9 mouse cellular contexts compared by ENCODE assay signal in genomic region chr7:19459144-19459870, GRCm38 (mm10). TPM values are rescaled to one million over a fixed set of nuclear protein-coding genes. Genes with fewer than 3 reads are reported as not detected.
DNase-seq lines count a peak whose midpoint lies in the region; ATAC-seq and TF ChIP-seq lines count a peak whose summit lies in the region.
"Had no signal": no experiment of that assay in that cellular context is flagged by ENCODE, and none has a peak within 500 bp of the region (broad histone marks: within the 10 kb centered on the region; RNA-seq: fewer than 3 reads in every experiment).

No protein-coding gene starts in this region.

- intact Hi-C loops in gastrocnemius, adult 2 months (cut with DNase I): loop anchor here (5.0 kb wide), 2 partner anchors 52 to 113 kb away; no protein-coding TSS in a partner anchor

- peak overlapping the region; percentile 90 for H3K27ac ChIP-seq in gastrocnemius, adult 2 months
- peak overlapping the region; percentile 80 for H3K27ac ChIP-seq in forebrain, embryonic 12.5 days
- H3K27ac ChIP-seq in liver, embryonic 12.5 days: peak overlapping the region; percentile 76; the same call in 1 of the 2 replicates

- ATAC-seq in forebrain, embryonic 12.5 days (ENCODE audit: low FRiP score): no peak
- no peak for ATAC-seq in liver, embryonic 12.5 days

- WGBS in forebrain, embryonic 12.5 days: 19% methylated on average over 6 of the region's 6 CpGs
- WGBS in liver, embryonic 12.5 days (ENCODE audit: insufficient replicate concordance): 33% methylated on average over 6 of the region's 6 CpGs

- H3K9ac ChIP-seq in forebrain, embryonic 12.5 days: peak overlapping the region; percentile 93
- H3K9ac ChIP-seq in liver, embryonic 12.5 days: peak overlapping the region; percentile 87

- no peak for DNase-seq in gastrocnemius, adult 2 months
- no peak for DNase-seq in gastrocnemius, postnatal 4 days (ENCODE audit: low spot score in 2 of 2)
- DNase-seq in A20 (ENCODE audit: low read depth, low spot score) (peak; percentile 18), adipocyte (ENCODE audit: low spot score) (no peak)
- DNase-seq in ovary, postnatal 36 days (ENCODE audit: low spot score): no peak
- DNase-seq in spleen, adult 18-20 months: no peak

- H3K36me3 ChIP-seq in forebrain, embryonic 12.5 days (replicated peaks): peaks cover 9% of the 10 kb centered on the region
- H3K36me3 ChIP-seq in liver, embryonic 12.5 days: peaks cover 7% of the 10 kb centered on the region; the same call in 1 of the 2 replicates

- peak overlapping the region; percentile 98 for H3K4me2 ChIP-seq in forebrain, embryonic 12.5 days
- peak overlapping the region; percentile 97 for H3K4me2 ChIP-seq in liver, embryonic 12.5 days

- peaks cover 24% of the 10 kb centered on the region for H3K27me3 ChIP-seq in forebrain, embryonic 12.5 days
- no peaks in the 10 kb centered on the region; the same call in 1 of the 2 replicates for H3K27me3 ChIP-seq in liver, embryonic 12.5 days (replicated peaks)

- peaks cover 31% of the 10 kb centered on the region for H3K4me1 ChIP-seq in forebrain, embryonic 12.5 days
- H3K4me1 ChIP-seq in liver, embryonic 12.5 days: peaks cover 74% of the 10 kb centered on the region

- H3K9me3 ChIP-seq in forebrain, embryonic 12.5 days: no peaks in the 10 kb centered on the region
- no peaks in the 10 kb centered on the region for H3K9me3 ChIP-seq in liver, embryonic 12.5 days (replicated peaks)

- TF ChIP-seq CTCF in gastrocnemius, adult 2 months (IDR thresholded peaks at IDR 0.05): no peak

- H3K4me3 ChIP-seq in gastrocnemius, adult 2 months: peak overlapping the region; percentile 97
- peak overlapping the region; percentile 96 for H3K4me3 ChIP-seq in forebrain, embryonic 12.5 days (replicated peaks)
- H3K4me3 ChIP-seq in liver, embryonic 12.5 days: peak overlapping the region; percentile 92

RNA-seq across cellular contexts. Expression of gene Mark4, which starts 0.7 kb away (rescaled TPM):
- 10 to 100 TPM; 17.1 to 17.9 TPM for total RNA-seq in gastrocnemius, adult 2 months (2021)
- total RNA-seq in gastrocnemius, postnatal 4 days (2021): 10 to 100 TPM; 18.9 to 20.5 TPM
- 14.0 and 14.3 TPM in 2 replicates for polyA plus RNA-seq in forebrain, embryonic 12.5 days (2016; fragmentation: Nextera tagmentation; extraction: Ambion mirVana)
- 3.8 and 4.2 TPM in 2 replicates for polyA plus RNA-seq in liver, embryonic 12.5 days (2016; fragmentation: Nextera tagmentation; extraction: Ambion mirVana)

RNA-seq across cellular contexts. Expression of gene Exoc3l2, which starts 3.8 kb away (rescaled TPM):
- total RNA-seq in gastrocnemius, adult 2 months (2021): under 1 TPM; 0.41 to 0.73 TPM
- total RNA-seq in gastrocnemius, postnatal 4 days (2021): under 1 TPM; 0.65 to 0.83 TPM
- 0.51 and 0.69 TPM in 2 replicates for polyA plus RNA-seq in forebrain, embryonic 12.5 days (2016; fragmentation: Nextera tagmentation; extraction: Ambion mirVana)
- polyA plus RNA-seq in liver, embryonic 12.5 days (2016; fragmentation: Nextera tagmentation; extraction: Ambion mirVana): 3.6 and 3.9 TPM in 2 replicates

RNA-seq across cellular contexts. Expression of gene Bloc1s3, which starts 48.9 kb away (rescaled TPM):
- 1 to 10 TPM; 1.7 to 2.1 TPM for total RNA-seq in gastrocnemius, adult 2 months (2021)
- total RNA-seq in gastrocnemius, postnatal 4 days (2021): 1 to 10 TPM; 1.9 to 2.3 TPM
- 3.5 and 3.9 TPM in 2 replicates for polyA plus RNA-seq in forebrain, embryonic 12.5 days (2016; fragmentation: Nextera tagmentation; extraction: Ambion mirVana)
- 2.1 TPM in 2 replicates for polyA plus RNA-seq in liver, embryonic 12.5 days (2016; fragmentation: Nextera tagmentation; extraction: Ambion mirVana)

RNA-seq across cellular contexts. Expression of gene Trappc6a, which starts 48.9 kb away (rescaled TPM):
- total RNA-seq in gastrocnemius, adult 2 months (2021): 1 to 10 TPM; 6.2 to 9.9 TPM
- total RNA-seq in gastrocnemius, postnatal 4 days (2021): 10 to 100 TPM; 27.3 to 30.6 TPM
- polyA plus RNA-seq in forebrain, embryonic 12.5 days (2016; fragmentation: Nextera tagmentation; extraction: Ambion mirVana): 43.6 and 47.5 TPM in 2 replicates
- polyA plus RNA-seq in liver, embryonic 12.5 days (2016; fragmentation: Nextera tagmentation; extraction: Ambion mirVana): 68.4 and 68.6 TPM in 2 replicates

RNA-seq across cellular contexts. Expression of gene Ckm, which starts 54.7 kb away (rescaled TPM):
- over 10,000 TPM; 32,173 to 47,719 TPM for total RNA-seq in gastrocnemius, adult 2 months (2021)
- total RNA-seq in gastrocnemius, postnatal 4 days (2021): over 10,000 TPM; 12,501 to 12,915 TPM
- not detected in 2 replicates for polyA plus RNA-seq in forebrain, embryonic 12.5 days (2016; fragmentation: Nextera tagmentation; extraction: Ambion mirVana)
- 0.15 and 0.20 TPM in 2 replicates for polyA plus RNA-seq in liver, embryonic 12.5 days (2016; fragmentation: Nextera tagmentation; extraction: Ambion mirVana)
- total RNA-seq: layer of hippocampus, postnatal 14 days had no signal
